Mouse (Mus musculus): ENCODE results near the gene Pip4k2c.
A peak's percentile ranks its signal among the peaks of the same experiment; 100 is the strongest.
"Not testable (repeated sequence)": the region's sequence is repeated elsewhere in the genome, so short reads cannot be mapped to it uniquely, and the experiment has no call there.

Gene Pip4k2c

GRCm38 (mm10) chr10:127170837-127171272 lies 40.5 kb downstream of the Pip4k2c start:
- peak; percentile 89 for DNase-seq (ENCODE audit: low read depth, low spot score)

DNA sequence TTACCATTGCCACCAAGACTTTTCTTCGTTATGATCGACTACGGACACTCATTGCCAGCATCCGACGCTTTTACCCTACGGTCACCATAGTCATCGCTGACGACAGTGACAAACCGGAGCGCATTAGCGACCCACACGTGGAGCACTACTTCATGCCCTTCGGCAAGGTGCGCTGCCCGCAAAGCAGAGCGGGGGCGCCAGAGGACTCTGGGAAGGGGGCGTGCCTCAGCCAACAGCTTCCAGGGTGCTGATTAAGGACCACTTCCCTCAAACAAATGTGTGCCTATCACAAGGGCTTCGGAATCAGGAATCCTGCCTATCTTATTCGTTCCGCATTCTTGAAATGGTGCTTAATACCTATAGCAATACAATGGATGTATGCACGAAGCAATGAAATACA lies 41.4 kb downstream of the Pip4k2c start:
- peak; percentile 74 for DNase-seq (ENCODE audit: low read depth, low spot score)

- DNase-seq (ENCODE audit: low read depth, low spot score), result no peak
Measured at GRCm38 (mm10) chr10:127167614-127168192, 43.7 kb downstream of the Pip4k2c start.

DNA sequence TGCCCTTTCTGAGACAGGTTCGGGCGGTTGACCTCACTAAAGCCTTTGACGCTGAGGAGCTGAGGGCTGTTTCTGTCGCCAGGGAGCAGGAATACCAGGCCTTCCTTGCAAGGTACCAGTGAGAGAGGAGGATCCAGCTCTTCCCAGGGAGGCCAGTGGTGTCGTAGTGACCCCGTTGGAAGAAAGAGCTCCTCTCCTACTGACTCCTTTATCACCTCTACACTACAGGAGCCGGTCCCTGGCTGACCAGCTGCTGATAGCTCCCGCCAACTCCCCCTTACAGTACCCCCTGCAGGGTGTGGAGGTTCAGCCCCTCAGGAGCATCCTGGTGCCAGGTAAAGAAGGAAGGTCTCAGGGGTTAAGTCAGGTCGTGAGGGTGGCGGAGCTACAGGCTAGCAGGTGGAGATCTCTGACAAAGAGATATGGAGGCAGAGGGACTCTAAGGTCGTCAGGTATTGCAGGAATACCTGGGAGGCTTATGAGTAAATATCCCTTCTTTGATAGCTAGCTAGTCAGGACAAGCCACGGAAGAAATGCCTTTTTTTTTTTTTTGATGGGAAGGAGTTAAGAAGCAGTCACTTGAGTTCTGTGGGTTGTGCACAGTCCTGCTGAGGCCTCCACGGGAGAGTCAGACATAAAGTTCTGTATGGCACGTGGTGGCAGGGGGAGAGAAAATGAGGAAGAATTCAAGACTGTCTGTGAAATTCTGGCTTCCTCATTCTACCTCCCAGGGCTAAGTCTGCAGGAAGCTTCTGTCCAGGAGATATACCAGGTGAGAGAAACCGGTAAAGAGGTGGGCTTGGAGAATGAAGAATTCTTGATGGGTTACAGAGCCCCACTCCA lies 44.4 kb downstream of the Pip4k2c start:
- DNase-seq (ENCODE audit: low read depth, low spot score), result no peak

DNA sequence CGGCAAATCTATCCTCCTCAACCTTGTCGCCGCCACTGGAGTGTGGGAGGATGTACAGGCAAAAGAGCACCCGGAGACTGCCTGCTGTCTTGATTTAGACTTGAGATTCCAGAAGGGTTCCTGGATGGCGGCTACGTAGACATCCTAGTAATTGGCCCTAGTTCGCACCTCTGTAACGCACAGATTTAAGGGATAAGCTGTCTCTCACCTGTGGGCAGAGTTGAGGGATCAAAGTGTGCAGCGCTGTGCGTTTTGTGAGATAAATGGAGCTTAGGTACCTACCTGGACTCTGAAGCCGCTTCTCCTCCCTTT lies 45.0 kb downstream of the Pip4k2c start:
- DNase-seq (ENCODE audit: low read depth, low spot score), result no peak

DNA sequence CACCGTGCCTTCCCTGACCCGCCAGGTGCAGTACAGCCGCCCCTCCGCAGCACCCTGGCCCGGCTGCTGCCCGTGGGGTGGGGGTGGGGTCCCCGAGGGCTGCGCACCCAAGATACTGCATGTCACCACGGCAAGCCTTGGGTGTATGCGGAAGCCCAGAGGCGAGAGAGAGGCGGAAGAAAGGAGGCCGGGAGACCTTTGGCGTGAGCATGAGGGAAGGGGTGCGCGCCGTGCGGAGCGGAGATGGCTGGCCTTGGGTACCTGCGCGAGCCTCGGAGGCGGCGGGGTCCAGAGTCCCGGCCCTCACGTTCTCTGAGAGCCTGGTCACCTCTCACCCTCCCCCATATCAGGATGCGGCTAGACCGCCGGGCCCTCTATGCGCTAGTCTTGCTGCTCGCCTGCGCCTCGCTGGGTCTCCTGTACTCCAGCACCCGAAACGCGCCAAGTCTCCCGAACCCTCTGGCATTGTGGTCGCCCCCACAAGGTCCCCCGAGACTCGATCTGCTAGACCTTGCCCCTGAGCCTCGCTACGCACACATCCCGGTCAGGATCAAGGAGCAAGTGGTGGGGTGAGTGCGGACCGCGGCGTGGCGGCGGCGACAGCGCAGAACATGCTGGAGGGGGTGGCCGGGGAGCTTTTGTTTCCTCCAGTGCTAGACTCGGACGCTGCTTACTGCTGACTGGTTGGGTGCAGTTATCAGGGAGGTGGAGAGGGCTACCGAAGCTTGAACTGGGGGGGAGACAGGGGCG lies 45.6 kb downstream of the Pip4k2c start:
- peak; percentile 77 for DNase-seq (ENCODE audit: low read depth, low spot score)

DNA sequence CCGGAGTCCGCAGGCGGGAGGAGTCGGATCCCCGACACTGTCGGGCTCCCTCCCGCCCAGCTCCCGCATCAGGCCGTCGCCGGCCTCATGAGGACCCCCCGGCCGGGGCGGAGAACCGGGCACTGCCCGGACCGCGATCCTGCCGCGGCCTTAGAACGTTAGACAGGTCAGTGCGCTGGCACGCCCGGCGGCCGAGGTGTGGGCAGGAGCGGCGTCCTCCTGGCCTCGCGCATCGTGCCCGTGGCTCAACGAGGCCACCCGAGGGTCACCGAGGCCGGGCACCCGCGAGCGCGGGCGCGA lies 46.1 kb downstream of the Pip4k2c start:
- no peak for DNase-seq (ENCODE audit: low read depth, low spot score)

DNA sequence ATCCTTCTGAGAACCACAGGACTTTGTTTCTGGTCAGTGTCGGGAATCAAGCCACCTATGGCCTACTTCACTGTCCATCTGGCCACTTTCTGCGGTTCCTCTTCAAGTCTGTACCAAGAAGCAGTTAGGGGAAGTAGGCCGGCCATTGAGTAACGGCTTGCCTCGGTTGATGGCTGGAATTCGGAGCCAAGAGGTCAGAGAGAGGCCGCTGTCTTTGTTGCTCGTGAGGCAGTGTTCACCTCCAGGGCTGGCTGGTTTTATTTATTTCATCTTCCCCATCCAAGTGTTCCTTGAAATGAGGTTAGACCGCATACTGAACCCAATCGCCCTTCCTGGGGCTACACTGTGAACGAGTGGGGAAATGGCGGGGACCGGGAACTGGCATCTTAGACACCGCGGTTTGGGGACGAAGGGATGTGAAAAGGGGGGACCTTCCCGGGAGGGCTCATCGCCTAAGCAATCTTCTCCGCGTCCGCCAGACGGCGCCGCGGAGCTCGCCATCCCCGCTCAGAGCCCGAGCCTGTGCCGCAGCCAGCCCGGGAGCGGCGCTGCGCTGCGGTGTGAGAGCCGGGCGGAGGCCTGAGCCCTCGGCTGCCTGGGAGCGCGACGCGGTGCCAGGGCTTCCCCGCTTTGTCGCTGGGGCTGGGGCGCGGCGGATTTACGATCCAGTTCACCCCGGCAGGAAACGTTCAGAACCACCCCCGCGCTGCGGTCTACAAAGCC lies 46.6 kb downstream of the Pip4k2c start, which contains the start of gene B4galnt1:
Gene B4galnt1, plus strand, starts transcription at position 595 of the 723 bp plus-strand sequence.
- DNase-seq (ENCODE audit: low read depth, low spot score), result peak; percentile 85

DNA sequence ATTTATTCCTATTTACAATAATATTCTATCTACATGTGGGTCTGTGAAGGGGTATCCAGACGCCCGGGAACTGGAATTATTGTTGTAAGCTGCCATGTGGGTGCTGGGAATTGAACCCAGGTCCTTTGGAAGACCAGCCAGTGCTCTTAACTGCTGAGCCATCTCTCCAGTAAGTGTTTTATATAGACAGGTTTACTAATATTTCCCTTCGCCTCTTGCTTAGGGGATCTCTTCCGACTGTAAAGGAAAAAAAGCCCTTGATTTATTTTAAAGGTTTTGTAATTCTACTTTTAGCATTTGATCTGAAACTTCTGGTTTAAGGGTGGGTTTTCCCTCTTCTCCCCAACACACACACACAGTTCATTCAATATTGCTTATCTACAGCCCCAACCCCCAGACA lies 47.2 kb downstream of the Pip4k2c start:
- no peak for DNase-seq (ENCODE audit: low read depth, low spot score)

- DNase-seq (ENCODE audit: low read depth, low spot score), result not testable (repeated sequence)
Measured at GRCm38 (mm10) chr10:127162771-127163261, 48.6 kb downstream of the Pip4k2c start.

GRCm38 (mm10) chr10:127160728-127161127 lies 50.7 kb downstream of the Pip4k2c start:
- DNase-seq (ENCODE audit: low read depth, low spot score), result no peak

DNA sequence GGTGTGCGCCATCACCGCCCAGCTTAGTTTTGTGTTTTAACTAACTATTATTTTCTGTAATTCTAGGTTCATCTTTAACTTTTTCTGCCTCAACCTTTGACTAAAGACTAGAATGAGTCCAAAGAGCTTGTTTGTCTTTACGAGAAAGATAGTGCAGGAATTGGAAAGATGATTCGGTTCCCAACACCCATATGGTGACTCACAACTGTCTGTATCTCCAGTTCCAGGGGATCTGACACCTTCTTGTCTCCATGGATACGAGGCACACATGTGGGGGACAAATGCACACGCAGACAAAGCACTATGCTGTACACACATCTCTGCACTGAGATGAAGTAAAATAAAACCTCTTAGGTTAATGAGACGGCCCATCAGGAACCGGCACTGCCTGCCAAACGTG lies 51.3 kb downstream of the Pip4k2c start:
- no peak for DNase-seq (ENCODE audit: low read depth, low spot score)

- no peak for DNase-seq (ENCODE audit: low read depth, low spot score)
Measured at GRCm38 (mm10) chr10:127158471-127158870, 52.9 kb downstream of the Pip4k2c start.

- DNase-seq (ENCODE audit: low read depth, low spot score), result no peak
Measured at GRCm38 (mm10) chr10:127156511-127156910, 54.9 kb downstream of the Pip4k2c start.

DNA sequence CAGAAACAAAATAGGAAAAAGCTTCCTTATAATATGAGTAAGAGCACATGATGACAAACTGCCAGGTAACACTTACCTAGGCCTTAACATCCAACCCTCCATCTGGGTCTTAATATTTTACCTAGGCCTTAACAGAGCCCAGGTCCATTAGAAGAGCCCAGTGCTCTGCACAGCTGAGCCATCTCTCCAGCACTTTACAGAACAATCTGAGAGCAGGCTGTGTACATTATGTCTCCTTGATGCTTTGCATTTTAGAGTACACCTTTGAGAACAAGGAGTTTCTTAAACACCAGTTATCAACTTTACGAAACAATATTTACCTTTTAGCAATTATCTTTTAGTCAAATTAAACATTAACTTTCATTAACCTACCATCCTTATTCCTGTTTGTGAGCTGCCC lies 55.3 kb downstream of the Pip4k2c start:
- no peak for DNase-seq (ENCODE audit: low read depth, low spot score)

DNA sequence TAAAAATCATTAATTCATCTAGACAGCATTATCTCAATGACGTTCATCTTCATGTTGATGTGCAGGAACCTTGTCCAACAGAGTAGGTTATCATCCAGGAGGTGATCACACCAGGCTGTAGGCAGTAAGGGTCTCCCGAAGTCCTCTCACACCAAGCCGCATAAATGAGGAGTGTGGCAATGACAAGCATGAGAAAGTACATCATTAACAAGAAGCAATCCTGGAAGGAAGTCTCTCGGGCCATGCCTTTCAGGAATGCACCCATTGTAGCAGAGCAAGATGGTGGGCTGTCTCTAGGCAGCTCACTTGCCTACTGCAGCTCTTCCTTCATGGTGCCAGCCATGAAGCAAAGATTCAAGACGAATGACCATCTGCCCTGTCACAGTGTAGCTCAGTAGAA lies 56.7 kb downstream of the Pip4k2c start:
- DNase-seq (ENCODE audit: low read depth, low spot score), result no peak

DNA sequence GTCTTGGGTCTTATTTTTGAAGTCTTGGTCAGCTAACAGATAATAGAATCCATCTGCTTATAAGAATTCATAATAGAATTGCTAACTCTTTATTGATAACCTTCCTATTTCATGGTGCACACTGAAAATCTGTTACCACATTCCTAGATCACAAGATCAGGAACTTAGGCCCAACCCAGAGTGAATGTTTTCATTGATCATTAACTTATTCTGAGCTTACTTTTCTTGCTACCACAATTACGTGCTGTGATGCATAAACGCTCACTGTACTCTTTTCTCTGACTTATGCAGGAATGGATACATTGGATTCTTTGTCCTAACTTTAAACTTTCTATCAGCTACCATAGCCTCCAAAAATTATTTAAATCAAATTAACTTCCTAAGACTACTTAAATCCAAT lies 57.1 kb downstream of the Pip4k2c start:
- no peak for DNase-seq (ENCODE audit: low read depth, low spot score)

- no peak for DNase-seq (ENCODE audit: low read depth, low spot score)
Measured at GRCm38 (mm10) chr10:127153323-127153722, 58.1 kb downstream of the Pip4k2c start.

DNA sequence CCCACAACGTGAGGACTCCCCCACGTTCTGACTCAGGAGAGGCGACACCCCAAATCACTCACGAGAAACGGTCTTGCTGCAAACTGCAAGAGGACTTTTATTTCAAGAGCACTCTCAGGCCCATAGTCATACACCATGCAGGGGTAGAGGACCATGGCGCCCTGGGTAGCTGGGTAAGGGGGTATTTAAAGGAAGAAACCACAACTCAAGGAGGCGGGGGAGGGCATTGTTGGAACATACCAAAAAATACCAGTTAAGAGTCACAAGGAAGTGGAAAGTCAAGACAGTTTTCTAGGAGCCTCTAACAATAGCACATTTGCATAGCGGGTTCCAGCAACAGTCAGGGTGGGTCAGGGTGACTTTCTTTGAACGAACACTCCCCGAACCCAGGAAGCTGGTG lies 58.8 kb downstream of the Pip4k2c start:
- DNase-seq (ENCODE audit: low read depth, low spot score), result peak; percentile 77

- DNase-seq (ENCODE audit: low read depth, low spot score), result not testable (repeated sequence)
Measured at GRCm38 (mm10) chr10:127151233-127151632, 60.2 kb downstream of the Pip4k2c start.

DNA sequence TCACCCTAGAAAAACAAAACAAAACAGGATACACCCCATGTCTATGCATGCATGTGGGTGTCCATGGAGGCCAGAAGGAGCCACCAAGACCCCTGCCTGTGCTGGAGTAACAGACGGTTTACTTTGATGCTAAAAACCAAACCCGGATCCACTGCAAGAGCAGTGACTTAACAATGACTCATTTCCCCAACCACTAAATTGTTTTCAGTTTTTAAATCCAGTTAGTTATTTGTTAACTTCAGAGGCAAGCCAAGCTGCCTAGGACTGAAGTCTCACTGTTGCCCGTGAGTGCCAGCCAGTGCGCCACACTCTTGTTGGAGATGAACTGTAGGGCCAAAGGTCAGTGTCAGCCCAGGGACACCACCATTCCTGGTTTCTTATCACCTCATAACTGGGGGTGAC lies 60.9 kb downstream of the Pip4k2c start:
- no peak for DNase-seq (ENCODE audit: low read depth, low spot score)

DNA sequence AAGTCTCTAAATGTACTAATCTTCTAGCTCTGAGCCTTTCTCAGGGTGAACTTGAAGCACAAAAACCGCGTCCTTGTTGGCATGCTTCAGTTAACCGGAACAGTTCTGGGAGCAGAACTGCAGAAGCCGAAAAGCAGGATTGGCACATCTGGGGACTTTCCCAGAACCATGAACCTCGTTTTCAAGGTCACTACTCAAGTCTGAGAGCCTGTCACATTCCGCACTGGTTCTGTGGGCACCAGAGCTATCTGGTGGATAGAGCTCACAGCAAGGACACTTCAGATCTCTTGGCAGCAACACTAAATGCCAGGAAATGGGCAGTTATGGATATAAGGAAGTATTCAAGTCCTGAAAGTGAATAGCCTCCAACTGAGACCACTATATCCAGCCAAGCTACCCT lies 64.2 kb downstream of the Pip4k2c start:
- DNase-seq (ENCODE audit: low read depth, low spot score), result peak; percentile 65
